ENCODE assay signal across 8 mouse cellular contexts in the genomic region with DNA sequence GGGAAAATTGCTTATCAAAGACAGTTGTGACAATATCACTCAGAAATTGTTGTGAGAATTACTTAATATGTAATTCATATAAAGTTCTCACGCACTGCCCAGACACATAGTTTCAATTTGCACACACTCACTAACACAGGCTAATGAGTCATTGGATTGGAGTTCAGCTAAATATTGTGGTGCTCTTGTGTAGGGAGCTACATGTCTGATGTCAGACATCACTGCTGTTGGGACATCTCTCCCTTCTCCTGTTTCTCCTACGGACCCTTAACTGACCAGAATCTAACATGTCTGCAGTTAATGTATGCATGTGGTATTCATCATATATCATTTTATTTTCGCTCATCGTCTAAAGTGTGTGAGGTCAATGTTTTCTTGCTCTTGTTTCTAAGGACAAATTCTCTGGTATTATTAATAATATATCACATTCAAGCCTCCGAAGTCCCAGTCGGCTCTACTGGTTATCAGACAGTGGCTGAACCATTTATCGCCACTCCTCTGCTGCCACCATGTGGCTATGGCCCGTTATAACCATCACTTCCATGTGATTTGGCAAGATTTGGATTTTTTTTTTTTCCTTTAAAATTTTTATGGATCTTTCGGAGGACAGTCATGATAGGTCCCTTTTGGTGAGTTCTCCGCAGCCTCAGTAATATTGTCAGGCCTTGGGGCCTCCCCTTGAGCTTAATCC. TPM values are rescaled to one million over a fixed set of nuclear protein-coding genes. Genes with fewer than 3 reads are reported as not detected.
DNase-seq lines count a peak whose midpoint lies in the region; ATAC-seq and TF ChIP-seq lines count a peak whose summit lies in the region.

No protein-coding gene starts in this region.

- no peaks in the 10 kb centered on the region for H3K4me1 ChIP-seq in hindbrain, embryonic 15.5 days (replicated peaks)
- no peaks in the 10 kb centered on the region for H3K4me1 ChIP-seq in lung, adult 2 months (ENCODE audit: control insufficient read depth, insufficient read depth, low read length)

- TF ChIP-seq POLR2A in lung, adult 2 months (IDR thresholded peaks at IDR 0.05; ENCODE audit: borderline replicate concordance, extremely low read depth, low read depth, low read length): no peak

- no peaks in the 10 kb centered on the region for H3K9me3 ChIP-seq in hindbrain, embryonic 15.5 days

- H3K9ac ChIP-seq in hindbrain, embryonic 15.5 days: no peak overlapping the region

- peak; percentile 69 for TF ChIP-seq CTCF in lung, adult 2 months (IDR thresholded peaks at IDR 0.05; ENCODE audit: insufficient read depth, low read length)

- no peak overlapping the region for H3K4me3 ChIP-seq in hindbrain, embryonic 15.5 days
- H3K4me3 ChIP-seq in lung, adult 2 months (replicated peaks; ENCODE audit: extremely low read depth, low read depth, low read length): no peak overlapping the region

- H3K27ac ChIP-seq in hindbrain, embryonic 15.5 days (replicated peaks): no peak overlapping the region

- WGBS in hindbrain, embryonic 15.5 days: 59% methylated on average over 10 of the region's 10 CpGs
- WGBS in lung, adult 2 months: 48% methylated on average over 10 of the region's 10 CpGs

- no peaks in the 10 kb centered on the region for H3K36me3 ChIP-seq in hindbrain, embryonic 15.5 days

- no peaks in the 10 kb centered on the region for H3K27me3 ChIP-seq in hindbrain, embryonic 15.5 days

- DNase-seq in adrenal gland, adult 18-20 months (ENCODE audit: low spot score in 2 of 2): peak; percentile 46 to 60
- no peak for DNase-seq in adrenal gland, postnatal 4 days (ENCODE audit: low spot score in 2 of 2)
- DNase-seq in ovary, postnatal 14 days (ENCODE audit: low spot score): peak; percentile 33
- no peak for DNase-seq in ovary, postnatal 10 days (ENCODE audit: low spot score)
- DNase-seq in cerebellum, postnatal 10 days: peak; percentile 79 to 81
- peak; percentile 37 for DNase-seq in lung, adult 2 months
- DNase-seq in retina, postnatal 7 days (ENCODE audit: low read depth, low spot score): peak; percentile 36

- peak; percentile 69; the same call in 1 of the 2 replicates for ATAC-seq in hindbrain, embryonic 15.5 days (ENCODE audit: low FRiP score, low read depth)

- no peak overlapping the region for H3K4me2 ChIP-seq in hindbrain, embryonic 15.5 days

RNA-seq across cellular contexts. Expression of a gene that starts 12.3 kb away (rescaled TPM):
- not detected for total RNA-seq in adrenal gland, adult 18-20 months (2021)
- not detected for total RNA-seq in adrenal gland, postnatal 4 days (2021)
- polyA plus RNA-seq in hindbrain, embryonic 15.5 days (2015; fragmentation: Nextera tagmentation; extraction: Ambion mirVana): not detected in 2 replicates
- not detected in 2 replicates for polyA plus RNA-seq in lung, adult 2 months (2012; rRNA removed)

RNA-seq across cellular contexts. Expression of a gene that starts 20.5 kb away (rescaled TPM):
- 10 to 100 TPM; 28.4 to 36.1 TPM for total RNA-seq in adrenal gland, adult 18-20 months (2021)
- 10 to 100 TPM; 51.6 to 58.8 TPM for total RNA-seq in adrenal gland, postnatal 4 days (2021)
- 48.9 and 49.2 TPM in 2 replicates for polyA plus RNA-seq in hindbrain, embryonic 15.5 days (2015; fragmentation: Nextera tagmentation; extraction: Ambion mirVana)
- polyA plus RNA-seq in lung, adult 2 months (2012; rRNA removed): 8.7 and 14.6 TPM in 2 replicates

Comparison
In these comparisons a context has a peak if more than half of its experiments do, and no peak if none do; other contexts are left out.
1. DNase-seq: peak in adrenal gland, adult 18-20 months (2 of 2), ovary, postnatal 14 days (single experiment), cerebellum, postnatal 10 days (2 of 2), lung, adult 2 months (single experiment) and retina, postnatal 7 days (single experiment); none in adrenal gland, postnatal 4 days (0 of 2) and ovary, postnatal 10 days (single experiment).